Mouse (Mus musculus): ENCODE data around the gene Fcer1g.

Fcer1g gene

GRCm38 (mm10) chr1:171234126-171234525 lies at the start of gene Fcer1g:
Gene Fcer1g (minus strand): TSS chr1:171234365.
- DNase-seq (ENCODE audit: extremely low spot score): no peak

GRCm38 (mm10) chr1:171283188-171284160 lies 49.3 kb upstream of the Fcer1g start:
- no peak for DNase-seq (ENCODE audit: extremely low spot score)

DNA sequence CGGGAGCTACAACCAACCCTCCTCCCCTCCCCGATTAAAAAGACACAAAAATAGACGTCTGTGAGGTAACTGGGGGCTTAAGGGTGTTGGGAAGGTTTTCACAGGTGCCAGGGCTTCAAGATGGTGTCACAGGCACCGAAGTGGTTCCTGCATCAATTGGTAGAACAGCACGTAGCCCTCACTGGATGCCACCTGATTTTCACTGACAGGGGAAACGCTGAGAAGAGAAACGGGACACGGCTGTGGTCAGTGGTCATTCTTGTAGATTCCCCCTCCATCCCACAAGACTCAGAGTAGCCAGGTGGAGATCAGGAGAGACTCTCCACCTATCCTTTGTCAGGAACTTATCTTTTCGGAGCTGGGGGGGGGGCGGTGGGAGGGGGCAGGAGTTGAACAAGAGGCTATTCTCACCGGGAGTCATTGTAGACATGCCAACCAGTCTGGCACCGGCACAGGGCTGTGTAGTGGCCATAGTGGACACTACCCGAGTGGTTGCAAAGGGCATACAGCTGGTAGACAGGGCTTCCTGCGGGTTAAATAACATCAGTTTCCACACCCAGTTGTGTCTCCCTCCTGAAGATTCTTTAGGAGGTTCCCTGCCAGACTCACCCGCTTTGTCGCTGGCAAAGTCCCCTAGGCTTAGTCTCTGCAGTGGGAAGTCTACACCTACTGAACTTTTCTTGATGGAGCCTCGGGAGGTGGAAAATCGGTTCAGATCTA lies 48.1 kb upstream of the Fcer1g start:
- no peak for DNase-seq (ENCODE audit: extremely low spot score)

DNA sequence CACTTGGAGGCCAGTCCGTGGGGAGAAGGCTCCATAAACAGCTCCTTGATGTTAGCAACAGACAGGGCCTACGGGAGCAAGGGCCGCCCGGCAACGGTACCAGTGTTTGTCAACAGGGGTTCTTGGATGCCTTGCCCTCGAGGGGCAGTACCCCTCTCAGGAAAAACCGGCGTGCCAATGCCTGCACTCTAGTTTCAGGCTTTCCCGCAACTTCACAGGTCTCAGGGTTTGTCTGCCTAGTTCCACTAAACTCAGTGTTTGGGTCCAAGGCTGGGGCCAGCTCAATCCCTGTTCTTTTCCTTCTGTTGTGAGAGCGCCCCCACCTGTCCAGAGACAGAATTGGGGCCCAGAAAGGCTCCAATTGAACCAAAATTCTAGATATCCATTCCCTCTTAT lies 47.4 kb upstream of the Fcer1g start:
- DNase-seq (ENCODE audit: extremely low spot score): peak; percentile 80

GRCm38 (mm10) chr1:171280916-171281527 lies 46.9 kb upstream of the Fcer1g start, which contains the start of gene Ppox:
Gene Ppox (minus strand): TSS chr1:171281186.
- DNase-seq (ENCODE audit: extremely low spot score): peak; percentile 91

- no peak for DNase-seq (ENCODE audit: extremely low spot score)
These were observed 46.2 kb upstream of the Fcer1g start for GRCm38 (mm10) chr1:171280250-171280915.

DNA sequence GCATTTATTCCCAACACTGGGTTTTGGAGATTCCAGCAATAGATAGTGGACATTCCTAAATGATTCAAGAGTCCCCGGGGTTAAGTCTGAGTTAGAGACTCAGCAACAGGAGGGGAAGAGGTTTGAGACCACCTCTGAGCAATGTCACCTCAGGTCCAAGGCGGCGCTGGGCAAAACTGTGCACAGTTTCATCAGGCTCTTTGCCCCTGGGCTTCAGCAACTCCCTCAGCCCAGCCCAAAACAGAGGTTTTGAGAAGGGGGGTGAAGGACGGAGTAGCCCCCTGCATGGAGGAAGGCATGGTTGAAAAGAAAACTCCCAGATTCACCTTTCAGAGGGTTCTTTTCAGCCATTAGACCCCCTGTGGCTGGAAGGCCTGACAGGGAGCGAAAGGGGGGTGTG lies 45.6 kb upstream of the Fcer1g start:
- no peak for DNase-seq (ENCODE audit: extremely low spot score)

DNA sequence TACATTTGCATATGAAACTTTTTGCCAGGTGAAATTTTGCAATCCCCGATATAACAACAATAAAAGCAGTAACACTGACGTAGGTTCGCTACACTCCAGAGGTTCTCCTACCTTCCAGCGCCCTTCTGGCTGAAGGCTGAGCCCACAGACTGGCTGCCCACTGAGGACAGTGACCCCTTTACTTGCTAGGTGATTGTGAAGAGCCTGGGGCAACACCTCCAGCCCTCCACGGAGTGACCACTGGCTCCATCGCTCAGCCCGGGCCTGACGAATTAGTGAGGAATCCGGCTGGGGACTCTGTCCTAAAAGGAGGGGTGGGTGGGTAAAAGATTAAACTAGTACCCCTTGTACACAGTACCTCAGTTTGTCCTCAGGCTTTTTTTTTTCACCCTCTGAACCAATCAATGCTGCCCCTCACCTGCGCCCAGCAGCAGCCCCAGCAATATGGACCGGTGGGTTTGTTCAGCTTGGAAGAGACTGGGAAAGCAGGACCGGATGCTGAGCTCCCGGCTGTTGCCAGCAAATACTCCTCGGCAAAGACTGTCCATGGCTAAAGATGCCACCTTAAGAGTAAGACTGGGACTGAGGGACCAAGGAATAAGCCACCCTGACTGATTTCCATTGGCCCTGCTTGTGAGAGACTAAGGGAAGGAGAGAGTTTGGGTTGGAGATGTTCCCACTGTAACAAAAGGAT lies 45.0 kb upstream of the Fcer1g start:
- DNase-seq (ENCODE audit: extremely low spot score): no peak

DNA sequence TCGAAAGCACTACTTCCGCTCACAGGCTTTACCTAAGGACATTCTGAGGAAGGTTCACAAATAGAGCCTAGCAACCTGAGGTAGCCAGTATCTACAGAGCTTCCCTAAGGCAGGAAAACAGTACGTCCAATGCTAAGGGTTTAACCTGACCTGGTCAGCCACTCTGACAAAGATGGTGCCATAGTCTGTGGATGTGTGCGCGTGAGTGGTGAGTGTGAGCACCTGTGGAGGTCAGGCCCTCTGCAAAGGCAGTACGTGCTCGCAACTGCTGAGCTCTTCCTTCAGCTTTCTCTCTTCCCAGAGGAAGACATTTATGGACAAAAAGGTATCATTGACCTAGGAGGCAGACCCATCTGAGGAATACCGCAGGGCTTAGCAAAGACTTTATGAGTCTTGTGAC lies 44.3 kb upstream of the Fcer1g start:
- no peak for DNase-seq (ENCODE audit: extremely low spot score)

DNA sequence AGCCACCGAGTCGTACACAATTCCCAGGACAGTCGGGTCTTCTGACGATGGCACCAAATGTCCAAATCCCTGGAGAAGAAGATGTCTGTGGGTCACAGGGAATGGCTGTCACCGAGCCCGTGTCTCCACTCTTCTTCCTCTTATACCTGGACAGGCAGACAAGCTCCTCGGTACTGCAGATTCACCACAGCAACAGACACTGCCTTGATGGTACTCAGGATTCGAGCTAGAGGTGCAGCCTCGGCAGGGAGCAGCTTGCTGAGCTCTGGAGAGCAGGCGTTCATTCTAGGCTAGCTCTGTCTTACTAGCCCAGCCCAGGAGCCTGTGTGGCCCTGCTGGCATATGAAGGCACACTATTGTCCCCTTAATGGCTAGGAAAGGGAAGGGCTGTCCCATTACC lies 43.6 kb upstream of the Fcer1g start:
- no peak for DNase-seq (ENCODE audit: extremely low spot score)

GRCm38 (mm10) chr1:171276110-171276748 lies 42.1 kb upstream of the Fcer1g start:
- no peak for DNase-seq (ENCODE audit: extremely low spot score)

- DNase-seq (ENCODE audit: extremely low spot score): no peak
These were observed 41.1 kb upstream of the Fcer1g start for GRCm38 (mm10) chr1:171275144-171275734.

DNA sequence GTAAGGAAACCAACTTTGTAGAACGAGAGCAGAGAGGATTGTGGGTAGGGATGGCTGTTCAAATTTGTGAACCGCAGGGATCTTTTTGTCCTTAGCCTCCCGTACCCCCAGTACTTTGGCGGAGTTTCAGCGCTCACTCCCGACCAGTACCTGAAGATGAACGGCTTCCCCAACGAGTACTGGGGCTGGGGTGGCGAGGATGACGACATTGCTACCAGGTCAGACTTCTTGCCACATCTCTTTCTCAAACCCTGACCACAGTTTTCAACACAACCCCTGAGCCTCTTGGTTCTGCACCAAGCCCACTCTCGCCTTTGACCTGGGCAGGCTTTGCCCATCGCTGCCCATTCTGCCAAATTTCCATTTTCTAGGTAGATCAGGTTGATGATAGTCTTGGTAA lies 40.0 kb upstream of the Fcer1g start:
- DNase-seq (ENCODE audit: extremely low spot score): no peak

GRCm38 (mm10) chr1:171272086-171272485 lies 37.9 kb upstream of the Fcer1g start:
- DNase-seq (ENCODE audit: extremely low spot score): no peak

DNA sequence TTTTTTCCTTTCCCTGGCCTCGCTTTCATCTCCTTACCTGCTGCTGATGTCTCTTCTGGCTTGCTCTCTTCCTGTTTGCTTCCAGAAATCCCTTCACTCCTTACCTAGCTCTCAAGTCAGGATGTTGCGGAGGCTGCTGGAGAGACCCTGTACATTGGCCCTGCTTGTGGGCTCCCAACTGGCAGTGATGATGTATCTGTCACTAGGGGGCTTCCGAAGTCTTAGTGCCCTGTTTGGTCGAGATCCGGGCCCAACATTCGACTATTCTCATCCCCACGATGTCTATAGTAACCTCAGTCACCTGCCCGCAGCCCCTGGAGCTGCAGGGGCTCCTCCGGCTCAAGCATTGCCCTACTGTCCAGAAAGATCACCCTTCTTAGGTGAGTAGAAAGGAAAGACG lies 37.5 kb upstream of the Fcer1g start:
- no peak for DNase-seq (ENCODE audit: extremely low spot score)

GRCm38 (mm10) chr1:171271196-171271595 lies 37.0 kb upstream of the Fcer1g start:
- no peak for DNase-seq (ENCODE audit: extremely low spot score)

GRCm38 (mm10) chr1:171270573-171270900 lies 36.4 kb upstream of the Fcer1g start:
- DNase-seq (ENCODE audit: extremely low spot score): no peak

DNA sequence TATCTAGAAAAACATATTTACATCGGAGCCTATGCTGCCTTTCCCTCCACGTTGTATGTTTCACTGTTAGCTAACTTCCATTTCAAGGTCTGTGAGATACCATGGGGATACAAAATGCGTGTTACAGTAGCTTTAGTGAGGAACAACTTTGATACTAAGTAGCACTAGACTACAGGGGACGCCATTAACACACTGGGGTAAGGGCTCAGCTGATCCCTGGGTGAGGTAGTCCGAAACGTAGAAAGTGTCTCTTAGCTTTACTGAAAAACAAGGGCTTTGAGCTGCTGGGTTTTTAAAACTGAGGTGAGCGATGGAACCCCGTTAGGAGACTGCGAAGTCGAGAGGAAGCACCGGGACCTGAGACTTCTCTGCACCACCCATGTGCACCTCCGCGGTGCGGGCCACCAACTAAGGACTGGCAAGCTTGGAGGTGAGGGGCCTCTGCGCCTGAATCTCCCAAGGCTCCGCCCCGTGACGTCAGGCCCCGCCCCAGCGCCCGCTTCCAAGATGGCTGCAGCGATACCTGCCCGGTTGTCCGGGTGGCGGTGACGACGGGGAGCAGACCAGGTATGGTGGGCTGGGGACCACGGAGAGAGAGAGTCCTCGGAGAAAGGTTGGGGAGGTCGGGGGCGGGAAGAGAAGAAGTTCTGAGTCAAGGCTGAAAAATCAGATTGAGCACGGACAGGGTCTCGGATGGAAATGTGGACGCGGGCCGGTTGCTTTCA lies 35.8 kb upstream of the Fcer1g start, which contains the start of gene B4galt3:
Gene B4galt3, plus strand, starts transcription at position 481 of the 725 bp plus-strand sequence.
- peak; percentile 96 for DNase-seq (ENCODE audit: extremely low spot score)

DNA sequence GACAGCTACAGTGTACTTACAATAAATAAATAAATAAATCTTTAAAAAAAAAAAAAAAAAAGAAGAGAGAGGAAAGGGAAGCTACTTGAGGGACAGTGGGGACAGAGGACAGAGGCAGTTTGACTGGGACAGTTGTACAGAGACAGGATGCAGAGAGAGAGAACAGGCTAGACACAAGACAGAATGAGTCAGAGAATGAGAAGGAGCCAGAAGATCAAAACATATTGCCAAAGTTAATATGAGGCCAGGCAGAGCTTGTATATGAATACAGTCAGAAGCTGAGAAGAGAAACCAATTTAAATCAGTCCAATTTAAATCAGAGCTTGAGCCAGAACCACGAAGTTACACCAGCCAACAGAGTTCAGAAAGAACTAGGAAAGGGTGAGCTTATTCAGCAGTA lies 34.2 kb upstream of the Fcer1g start:
- DNase-seq (ENCODE audit: extremely low spot score): no peak

All from embryo, embryonic 9.5 days (tissue).